Mouse (Mus musculus) midbrain, embryonic 16.5 days (tissue): Measurements from ENCODE around the gene 4930412O13Rik. TPM values are rescaled to one million over a fixed set of nuclear protein-coding genes. Genes with fewer than 3 reads are reported as not detected.

Experiments
- ATAC-seq: fragments of 200-750 bp; cut with Nextera tagmentation; 2 replicates; pipeline ENCODE4 v1.8.0; 2017; ENCODE audit warnings: moderate TSS enrichment
- H3K27ac ChIP-seq: fragments of 300-500 bp; sonication (generic); 2 replicates; pipeline ENCODE4 v1.5.1; 2014; ENCODE audit warnings: mild to moderate bottlenecking, low read length, mixed read lengths
- H3K27me3 ChIP-seq: fragments of 300-500 bp; sonication (generic); 2 replicates; pipeline ENCODE4 v1.6.1; 2014; ENCODE audit warnings: low read depth, low read length, mixed read lengths; ENCODE audit not compliant: control insufficient read depth, insufficient read depth
- H3K36me3 ChIP-seq: fragments of 300-500 bp; sonication (generic); 2 replicates; pipeline ENCODE4 v1.6.1; 2014; ENCODE audit warnings: mild to moderate bottlenecking, low read length, moderate library complexity, mixed read lengths; ENCODE audit not compliant: control insufficient read depth, insufficient read depth
- H3K4me1 ChIP-seq: fragments of 300-500 bp; sonication (generic); 2 replicates; pipeline ENCODE4 v1.6.1; 2014; ENCODE audit warnings: mild to moderate bottlenecking, low read length, mixed read lengths; ENCODE audit not compliant: control insufficient read depth, insufficient read depth
- H3K4me2 ChIP-seq: fragments of 300-500 bp; sonication (generic); 2 replicates; pipeline ENCODE4 v1.6.1; 2014; ENCODE audit warnings: mild to moderate bottlenecking, low read length, mixed read lengths
- H3K4me3 ChIP-seq: fragments of 300-500 bp; sonication (generic); 2 replicates; pipeline ENCODE4 v1.5.1; 2014; ENCODE audit warnings: low read depth, mild to moderate bottlenecking, low read length, moderate library complexity, mixed read lengths
- H3K9ac ChIP-seq: fragments of 300-500 bp; sonication (generic); 2 replicates; pipeline ENCODE4 v1.6.1; 2014; ENCODE audit warnings: low read depth, low read length, mixed read lengths
- H3K9me3 ChIP-seq: fragments of 300-500 bp; sonication (generic); replicated peaks from 2 replicates; pipeline ENCODE4 v1.6.1; 2014; ENCODE audit warnings: mild to moderate bottlenecking, low read length, mixed read lengths; ENCODE audit not compliant: control insufficient read depth, poor library complexity, severe bottlenecking
- WGBS: fragments of 180-500 bp; shearing (Covaris S2); extraction: QIAGEN DNeasy Blood & Tissue Kit; methylation state at CpG from one replicate; pipeline ENCODE4 v1.1.7; 2014; 5-methylcytosine and 5-hydroxymethylcytosine counted together
- polyA plus RNA-seq: library from polyadenylated mRNA; unstranded; fragments of >200 nt; fragmentation: Nextera tagmentation; extraction: Ambion mirVana; gene quantifications from 2 replicates; pipeline ENCODE4 v1.2.1, GENCODE M21; 2015

Gene 4930412O13Rik
- polyA plus RNA-seq, 1 experiment from 2014 or later, result 1.6 TPM

DNA sequence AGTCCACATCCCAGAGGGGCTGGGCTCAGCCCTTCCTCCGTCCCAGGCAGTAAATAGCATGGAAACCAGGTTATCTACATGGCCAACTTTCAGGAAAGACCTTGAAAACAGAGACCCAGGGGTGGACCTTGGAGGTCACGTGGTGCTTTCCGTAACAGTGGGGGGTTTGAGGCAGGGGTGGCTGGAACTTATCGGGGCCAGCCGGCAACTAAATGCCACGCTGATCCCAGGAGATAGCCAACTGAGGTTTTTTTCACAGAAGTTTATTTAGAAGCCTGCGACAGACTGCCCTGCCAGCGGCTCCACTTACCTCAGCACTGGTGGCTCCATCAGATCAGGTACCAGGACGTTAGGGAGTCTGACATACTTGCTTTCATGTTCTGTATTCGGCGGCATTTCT is 24.9 kb downstream of the 4930412O13Rik start:
- H3K27me3 ChIP-seq, result no peaks in the 10 kb centered on the region; the same call in 1 of the 2 replicates
- no peaks in the 10 kb centered on the region for H3K4me1 ChIP-seq
- H3K27ac ChIP-seq, result no peak overlapping the region
- ATAC-seq, result no peak
- H3K4me2 ChIP-seq, result no peak overlapping the region
- 10% methylated on average over 11 of the region's 11 CpGs for WGBS
- no peaks in the 10 kb centered on the region for H3K9me3 ChIP-seq
- H3K9ac ChIP-seq, result no peak overlapping the region
- no peaks in the 10 kb centered on the region for H3K36me3 ChIP-seq
- no peak overlapping the region for H3K4me3 ChIP-seq

DNA sequence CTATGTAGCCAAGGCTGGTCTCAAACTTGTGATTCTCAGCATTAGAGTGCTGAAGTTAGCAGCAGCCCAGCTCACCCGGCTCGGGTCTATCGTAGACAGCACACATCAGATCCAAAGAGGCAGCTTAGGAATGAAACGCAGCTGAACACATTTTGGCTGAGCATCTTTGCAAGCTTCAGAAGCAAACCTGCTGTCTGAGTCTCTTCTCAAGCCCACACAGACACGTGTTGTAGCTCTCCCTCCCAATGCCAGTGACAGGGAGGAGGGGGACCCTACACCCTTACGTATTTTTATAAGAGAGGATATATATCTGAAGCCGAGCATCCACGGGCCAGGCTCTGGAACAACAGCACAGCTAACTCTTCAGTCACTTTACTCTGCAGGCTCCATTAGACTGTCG is 36.5 kb downstream of the 4930412O13Rik start:
- Histone ChIP-seq H3K27me3 (no peaks in the 10 kb centered on the region), H3K9me3 (no peaks in the 10 kb centered on the region), H3K9ac (no peak overlapping the region), H3K4me2 (no peak overlapping the region), H3K27ac (no peak overlapping the region), H3K36me3 (peaks cover 6% of the 10 kb centered on the region), H3K4me3 (no peak overlapping the region), H3K4me1 (no peaks in the 10 kb centered on the region)
- WGBS, result 93% methylated on average over 9 of the region's 9 CpGs
- no peak for ATAC-seq

DNA sequence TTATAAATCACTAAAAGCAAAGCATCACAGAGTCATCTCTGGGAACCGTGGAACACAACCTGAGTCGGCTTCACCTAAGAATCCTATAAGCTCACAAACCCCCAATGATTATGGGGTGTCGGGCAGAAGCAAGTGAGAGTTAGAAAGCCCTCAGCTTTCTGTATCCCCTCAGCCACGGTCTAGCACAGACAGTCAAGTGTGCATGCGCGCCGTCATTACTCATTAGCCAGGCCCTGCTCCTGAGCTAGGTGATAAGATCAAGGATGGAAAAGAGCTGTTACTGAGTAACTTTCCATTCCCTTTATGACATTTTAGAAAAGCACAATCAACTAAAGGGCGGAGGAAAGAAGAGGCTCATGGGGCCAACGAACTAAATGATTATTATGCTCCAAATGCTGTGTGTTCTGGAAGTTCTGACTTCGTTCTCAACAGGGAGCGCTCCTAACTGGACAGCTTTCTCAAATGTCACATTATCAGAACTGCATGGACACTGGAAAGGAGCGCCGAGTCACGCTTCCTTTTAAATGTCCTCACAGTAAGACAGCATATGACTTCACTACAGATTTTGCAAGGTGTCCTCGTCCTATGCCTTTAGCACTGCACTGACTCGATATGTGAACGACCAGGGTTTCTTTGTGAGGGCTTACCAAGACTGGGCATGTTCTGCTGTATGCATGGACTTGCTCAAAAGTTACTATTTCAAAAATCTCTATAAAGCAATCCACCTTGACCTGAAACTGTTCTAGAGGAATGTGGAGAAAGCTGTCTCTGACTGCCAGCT is 37.8 kb downstream of the 4930412O13Rik start:
- Histone ChIP-seq H3K9me3 (no peaks in the 10 kb centered on the region), H3K4me3 (no peak overlapping the region), H3K27ac (no peak overlapping the region), H3K4me2 (no peak overlapping the region), H3K36me3 (peaks cover 6% of the 10 kb centered on the region), H3K9ac (no peak overlapping the region), H3K27me3 (no peaks in the 10 kb centered on the region), H3K4me1 (no peaks in the 10 kb centered on the region)
- no peak for ATAC-seq
- WGBS, result 94% methylated on average over 17 of the region's 17 CpGs

DNA sequence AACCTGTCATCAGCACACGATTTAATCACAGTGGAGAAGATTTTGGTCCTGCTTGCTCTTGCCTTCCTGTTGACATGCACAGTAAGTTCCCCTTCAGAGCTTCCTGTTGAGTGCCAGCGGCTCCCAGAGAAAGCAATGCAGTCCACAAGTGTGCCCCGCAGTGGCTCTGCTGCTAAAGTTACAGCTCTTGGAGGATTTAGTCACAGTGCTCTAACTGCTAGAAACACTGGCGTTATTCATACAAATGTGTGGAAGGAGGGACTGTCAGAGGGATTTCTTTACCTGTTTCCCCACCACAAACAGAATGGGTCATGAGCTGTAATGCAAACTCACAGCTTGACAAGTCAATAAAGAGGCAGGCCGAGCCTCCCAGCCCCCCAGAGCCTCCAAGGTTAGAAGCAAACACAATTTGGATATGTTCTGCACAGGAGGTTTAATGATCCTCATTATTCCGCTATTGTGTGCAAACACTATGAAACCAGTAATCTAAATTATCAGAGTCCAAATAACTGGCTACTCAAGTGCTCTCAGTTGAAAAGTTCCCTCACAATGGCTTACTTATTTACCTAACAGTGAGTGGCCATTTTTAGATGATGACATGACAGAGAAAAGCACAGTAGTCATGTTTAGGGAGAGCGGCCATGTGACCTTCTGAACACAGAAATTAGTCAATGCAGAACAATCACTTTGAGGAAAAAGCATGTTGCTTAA is 45.3 kb downstream of the 4930412O13Rik start:
- 38% methylated on average over 7 of the region's 7 CpGs for WGBS
- no peak overlapping the region for H3K4me3 ChIP-seq
- H3K27me3 ChIP-seq, result no peaks in the 10 kb centered on the region
- H3K27ac ChIP-seq, result no peak overlapping the region
- H3K9me3 ChIP-seq, result no peaks in the 10 kb centered on the region
- H3K36me3 ChIP-seq, result no peaks in the 10 kb centered on the region
- ATAC-seq, result no peak
- no peak overlapping the region for H3K9ac ChIP-seq
- H3K4me2 ChIP-seq, result no peak overlapping the region
- H3K4me1 ChIP-seq, result peaks cover 3% of the 10 kb centered on the region; the same call in 1 of the 2 replicates

DNA sequence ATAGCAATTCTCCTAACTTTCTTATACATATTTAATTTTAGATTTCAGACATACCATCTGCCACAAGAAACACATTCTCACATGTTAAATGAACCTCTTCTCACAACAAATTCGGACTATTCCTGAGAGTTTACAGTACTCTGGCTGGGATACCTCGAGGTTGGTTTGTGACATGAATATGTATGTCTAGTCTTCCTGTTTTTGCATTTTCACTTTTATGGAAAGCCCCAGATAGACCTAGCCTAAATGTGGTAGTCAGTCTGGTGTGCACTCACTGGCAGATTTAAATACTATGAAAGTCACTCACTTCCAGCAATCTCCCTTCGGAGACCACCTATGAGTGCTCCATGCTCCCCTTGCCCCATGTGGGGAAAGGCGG is 45.8 kb downstream of the 4930412O13Rik start:
- H3K27ac ChIP-seq, result no peak overlapping the region
- no peaks in the 10 kb centered on the region for H3K9me3 ChIP-seq
- peaks cover 3% of the 10 kb centered on the region; the same call in 1 of the 2 replicates for H3K4me1 ChIP-seq
- 68% methylated on average over 4 of the region's 4 CpGs for WGBS
- no peaks in the 10 kb centered on the region for H3K36me3 ChIP-seq
- H3K4me3 ChIP-seq, result no peak overlapping the region
- no peak overlapping the region for H3K4me2 ChIP-seq
- H3K27me3 ChIP-seq, result no peaks in the 10 kb centered on the region
- no peak overlapping the region for H3K9ac ChIP-seq
- no peak for ATAC-seq

Other genes with a start within 250 kb of the 4930412O13Rik start
- 2.3 and 4.0 TPM in 2 replicates for gene 9230102O04Rik, start 8.3 kb downstream of the 4930412O13Rik start, polyA plus RNA-seq
- gene Gata3, start 8.8 kb downstream of the 4930412O13Rik start, polyA plus RNA-seq, result 84.5 and 92.5 TPM in 2 replicates
- gene Taf3, start 167.3 kb downstream of the 4930412O13Rik start, polyA plus RNA-seq, result 13.8 and 13.9 TPM in 2 replicates
- 534 and 572 TPM in 2 replicates for gene Atp5c1, start 199.3 kb downstream of the 4930412O13Rik start, polyA plus RNA-seq
- 27.4 and 32.2 TPM in 2 replicates for gene Kin, start 199.3 kb downstream of the 4930412O13Rik start, polyA plus RNA-seq